Mouse (Mus musculus): ENCODE results near the gene Creb3l2. TPM values are rescaled to one million over a fixed set of nuclear protein-coding genes. Genes with fewer than 3 reads are reported as not detected.
"Not testable (repeated sequence)": the region's sequence is repeated elsewhere in the genome, so short reads cannot be mapped to it uniquely, and the experiment has no call there.

The Creb3l2 gene
- polyA plus RNA-seq, 1 experiment = 8.8 TPM

DNA sequence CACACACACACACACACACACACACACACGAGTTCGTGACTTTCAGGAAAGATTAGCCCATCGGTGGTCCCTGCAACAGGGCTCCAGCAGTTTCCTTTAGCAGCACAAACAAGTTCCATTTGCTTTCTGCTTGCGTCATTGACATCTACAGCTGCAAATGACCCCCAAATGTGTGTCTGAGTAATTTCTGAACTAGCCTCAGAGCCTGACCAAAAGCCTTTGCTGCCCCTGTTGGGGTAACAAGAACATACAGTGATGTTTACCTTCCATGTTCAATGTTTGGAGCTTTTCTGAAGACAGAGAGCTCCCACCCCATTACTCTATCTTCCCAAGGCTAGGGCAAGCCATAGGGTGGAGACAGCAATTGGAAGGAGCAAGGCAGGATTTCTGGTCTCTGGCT is 54.7 kb downstream of the Creb3l2 start:
- no peaks in the 10 kb centered on the region for H3K36me3 ChIP-seq (ENCODE audit: control insufficient read depth, insufficient read depth)
- peaks cover 9% of the 10 kb centered on the region for H3K79me2 ChIP-seq (ENCODE audit: control insufficient read depth, insufficient read depth)
- H3ac ChIP-seq (ENCODE audit: control insufficient read depth, insufficient read length, low read depth) = no peak overlapping the region
- H3K27me3 ChIP-seq (ENCODE audit: control insufficient read depth, insufficient read depth, insufficient read length) = no peaks in the 10 kb centered on the region
- no peak overlapping the region for H3K4me3 ChIP-seq (ENCODE audit: insufficient read depth, poor library complexity, severe bottlenecking)
- no peaks in the 10 kb centered on the region for H3K79me3 ChIP-seq (ENCODE audit: low read depth)
- TF ChIP-seq CTCF (IDR thresholded peaks at IDR 0.05; ENCODE audit: control insufficient read depth, insufficient read depth, insufficient read length) (no peak), USF1 (IDR thresholded peaks at IDR 0.05; ENCODE audit: low read depth) (no peak), MYOD1 (IDR thresholded peaks at IDR 0.05; ENCODE audit: control insufficient read depth, insufficient read length, low read depth) (no peak), MYOG (IDR thresholded peaks at IDR 0.05; ENCODE audit: control insufficient read depth, extremely low read depth, insufficient read length) (no peak), CEBPB (IDR thresholded peaks at IDR 0.05; ENCODE audit: low read depth) (no peak), FOSL1 (IDR thresholded peaks at IDR 0.05; ENCODE audit: insufficient read depth, low read length, poor library complexity, severe bottlenecking) (no peak), MAX (IDR thresholded peaks at IDR 0.05) (no peak)

DNA sequence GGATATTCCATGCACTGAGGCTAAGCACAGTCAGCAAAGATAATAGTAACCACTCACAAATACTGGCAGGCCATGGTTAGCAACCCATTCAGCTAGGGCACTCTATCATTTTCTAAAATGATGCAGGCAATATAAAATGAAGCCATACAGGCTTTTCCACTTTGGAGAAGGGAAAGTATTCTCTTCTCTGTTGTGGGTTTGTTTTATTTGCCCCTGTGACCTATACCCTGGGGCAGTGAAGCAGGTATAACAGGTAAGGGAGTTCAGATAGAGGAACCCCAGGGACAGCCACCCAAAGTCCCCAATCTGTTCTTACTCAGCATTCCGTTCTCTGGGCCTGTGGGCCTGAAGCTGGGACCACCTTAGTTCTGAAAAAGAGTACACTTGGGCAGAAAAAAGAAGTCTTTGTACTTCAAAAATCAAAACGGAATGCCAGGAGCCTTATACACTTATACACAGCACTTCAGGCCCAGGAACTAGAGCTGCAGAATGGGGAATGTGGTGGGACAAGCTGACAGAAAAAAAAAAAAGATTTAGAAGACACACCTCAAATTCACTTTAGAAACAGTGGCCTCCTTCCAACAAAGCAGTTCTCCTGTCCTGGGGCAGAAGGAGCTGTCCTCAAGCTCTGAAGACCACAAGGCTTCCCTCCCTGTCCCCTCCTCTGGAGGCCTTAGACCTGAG is 56.2 kb downstream of the Creb3l2 start:
- Histone ChIP-seq H3K27me3 (ENCODE audit: control insufficient read depth, insufficient read depth, insufficient read length) (no peaks in the 10 kb centered on the region), H3K79me3 (ENCODE audit: low read depth) (no peaks in the 10 kb centered on the region), H3ac (ENCODE audit: control insufficient read depth, insufficient read length, low read depth) (no peak overlapping the region), H3K4me3 (ENCODE audit: insufficient read depth, poor library complexity, severe bottlenecking) (no peak overlapping the region), H3K79me2 (ENCODE audit: control insufficient read depth, insufficient read depth) (no peaks in the 10 kb centered on the region), H3K36me3 (ENCODE audit: control insufficient read depth, insufficient read depth) (no peaks in the 10 kb centered on the region)
- TF ChIP-seq MYOG (IDR thresholded peaks at IDR 0.05; ENCODE audit: control insufficient read depth, extremely low read depth, insufficient read length) (no peak), MYOD1 (IDR thresholded peaks at IDR 0.05; ENCODE audit: control insufficient read depth, insufficient read length, low read depth) (no peak), FOSL1 (IDR thresholded peaks at IDR 0.05; ENCODE audit: insufficient read depth, low read length, poor library complexity, severe bottlenecking) (no peak), CTCF (IDR thresholded peaks at IDR 0.05; ENCODE audit: control insufficient read depth, insufficient read depth, insufficient read length) (no peak), CEBPB (IDR thresholded peaks at IDR 0.05; ENCODE audit: low read depth) (no peak), MAX (IDR thresholded peaks at IDR 0.05) (no peak), USF1 (IDR thresholded peaks at IDR 0.05; ENCODE audit: low read depth) (no peak)

- Histone ChIP-seq H3K27me3 (ENCODE audit: control insufficient read depth, insufficient read depth, insufficient read length) (no peaks in the 10 kb centered on the region), H3K36me3 (ENCODE audit: control insufficient read depth, insufficient read depth) (peaks cover 9% of the 10 kb centered on the region), H3K4me3 (ENCODE audit: insufficient read depth, poor library complexity, severe bottlenecking) (no peak overlapping the region), H3K79me2 (ENCODE audit: control insufficient read depth, insufficient read depth) (no peaks in the 10 kb centered on the region), H3K79me3 (ENCODE audit: low read depth) (no peaks in the 10 kb centered on the region), H3ac (ENCODE audit: control insufficient read depth, insufficient read length, low read depth) (no peak overlapping the region)
- TF ChIP-seq MAX (IDR thresholded peaks at IDR 0.05) (no peak), MYOG (IDR thresholded peaks at IDR 0.05; ENCODE audit: control insufficient read depth, extremely low read depth, insufficient read length) (no peak), USF1 (IDR thresholded peaks at IDR 0.05; ENCODE audit: low read depth) (no peak), MYOD1 (IDR thresholded peaks at IDR 0.05; ENCODE audit: control insufficient read depth, insufficient read length, low read depth) (no peak), CEBPB (IDR thresholded peaks at IDR 0.05; ENCODE audit: low read depth) (no peak), CTCF (IDR thresholded peaks at IDR 0.05; ENCODE audit: control insufficient read depth, insufficient read depth, insufficient read length) (no peak), FOSL1 (IDR thresholded peaks at IDR 0.05; ENCODE audit: insufficient read depth, low read length, poor library complexity, severe bottlenecking) (no peak)
Measured at GRCm38 (mm10) chr6:37382761-37383160, 59.2 kb downstream of the Creb3l2 start.

- Histone ChIP-seq H3ac (ENCODE audit: control insufficient read depth, insufficient read length, low read depth) (no peak overlapping the region), H3K36me3 (ENCODE audit: control insufficient read depth, insufficient read depth) (peaks cover 9% of the 10 kb centered on the region)
Measured at GRCm38 (mm10) chr6:37377836-37378580, 63.9 kb downstream of the Creb3l2 start.

GRCm38 (mm10) chr6:37377387-37377786 is 64.6 kb downstream of the Creb3l2 start:
- H3K4me3 ChIP-seq (ENCODE audit: insufficient read depth, poor library complexity, severe bottlenecking); H3K79me2 ChIP-seq (ENCODE audit: control insufficient read depth, insufficient read depth); H3K36me3 ChIP-seq (ENCODE audit: control insufficient read depth, insufficient read depth); H3K79me3 ChIP-seq (ENCODE audit: low read depth); H3ac ChIP-seq (ENCODE audit: control insufficient read depth, insufficient read length, low read depth); H3K27me3 ChIP-seq (ENCODE audit: control insufficient read depth, insufficient read depth, insufficient read length): not testable (repeated sequence)

More at GRCm38 (mm10) chr6:37377836-37378580, 63.9 kb downstream of the Creb3l2 start:
- Histone ChIP-seq H3K79me3 (ENCODE audit: low read depth) (peaks cover 2% of the 10 kb centered on the region), H3K79me2 (ENCODE audit: control insufficient read depth, insufficient read depth) (no peaks in the 10 kb centered on the region), H3K27me3 (ENCODE audit: control insufficient read depth, insufficient read depth, insufficient read length) (no peaks in the 10 kb centered on the region), H3K4me3 (ENCODE audit: insufficient read depth, poor library complexity, severe bottlenecking) (no peak overlapping the region)
- TF ChIP-seq MYOG (IDR thresholded peaks at IDR 0.05; ENCODE audit: control insufficient read depth, extremely low read depth, insufficient read length) = no peak
- TF ChIP-seq MAX (IDR thresholded peaks at IDR 0.05) = no peak
- TF ChIP-seq FOSL1 (IDR thresholded peaks at IDR 0.05; ENCODE audit: insufficient read depth, low read length, poor library complexity, severe bottlenecking) = no peak

DNA sequence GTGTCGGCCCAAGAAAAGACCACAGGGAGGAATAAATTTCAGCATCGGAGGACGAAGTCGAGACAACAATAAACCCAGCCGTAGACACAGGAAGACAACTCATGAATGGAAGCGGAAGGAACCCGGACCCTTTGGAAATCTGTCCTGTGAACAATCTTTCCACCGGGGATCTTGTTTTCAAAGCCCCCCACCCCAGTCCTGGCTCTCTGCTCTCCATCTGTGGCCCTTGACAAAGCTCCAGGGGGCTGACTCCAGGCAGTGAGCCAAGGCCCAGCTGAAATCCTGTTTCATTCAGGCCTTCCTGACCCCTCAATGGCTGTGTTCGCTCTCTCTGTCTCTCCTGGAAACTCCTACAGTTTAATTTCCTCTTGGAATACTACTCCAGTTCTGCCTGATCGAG is 66.5 kb downstream of the Creb3l2 start:
- H3K27me3 ChIP-seq (ENCODE audit: control insufficient read depth, insufficient read depth, insufficient read length) = no peaks in the 10 kb centered on the region
- no peak overlapping the region for H3K4me3 ChIP-seq (ENCODE audit: insufficient read depth, poor library complexity, severe bottlenecking)
- peaks cover 4% of the 10 kb centered on the region for H3K79me3 ChIP-seq (ENCODE audit: low read depth)
- H3K79me2 ChIP-seq (ENCODE audit: control insufficient read depth, insufficient read depth) = no peaks in the 10 kb centered on the region
- no peak for TF ChIP-seq CEBPB (IDR thresholded peaks at IDR 0.05; ENCODE audit: low read depth)
- no peak for TF ChIP-seq MYOG (IDR thresholded peaks at IDR 0.05; ENCODE audit: control insufficient read depth, extremely low read depth, insufficient read length)
- TF ChIP-seq USF1 (IDR thresholded peaks at IDR 0.05; ENCODE audit: low read depth) = no peak
- H3K36me3 ChIP-seq (ENCODE audit: control insufficient read depth, insufficient read depth) = peaks cover 9% of the 10 kb centered on the region
- no peak overlapping the region for H3ac ChIP-seq (ENCODE audit: control insufficient read depth, insufficient read length, low read depth)
